Mouse (Mus musculus): ENCODE measurements around the gene Rere. TPM values are rescaled to one million over a fixed set of nuclear protein-coding genes. Genes with fewer than 3 reads are reported as not detected.

Gene Rere
- polyA plus RNA-seq (2016; fragmentation: Nextera tagmentation; extraction: Ambion mirVana) = 37.7 and 40.7 TPM in 2 replicates

DNA sequence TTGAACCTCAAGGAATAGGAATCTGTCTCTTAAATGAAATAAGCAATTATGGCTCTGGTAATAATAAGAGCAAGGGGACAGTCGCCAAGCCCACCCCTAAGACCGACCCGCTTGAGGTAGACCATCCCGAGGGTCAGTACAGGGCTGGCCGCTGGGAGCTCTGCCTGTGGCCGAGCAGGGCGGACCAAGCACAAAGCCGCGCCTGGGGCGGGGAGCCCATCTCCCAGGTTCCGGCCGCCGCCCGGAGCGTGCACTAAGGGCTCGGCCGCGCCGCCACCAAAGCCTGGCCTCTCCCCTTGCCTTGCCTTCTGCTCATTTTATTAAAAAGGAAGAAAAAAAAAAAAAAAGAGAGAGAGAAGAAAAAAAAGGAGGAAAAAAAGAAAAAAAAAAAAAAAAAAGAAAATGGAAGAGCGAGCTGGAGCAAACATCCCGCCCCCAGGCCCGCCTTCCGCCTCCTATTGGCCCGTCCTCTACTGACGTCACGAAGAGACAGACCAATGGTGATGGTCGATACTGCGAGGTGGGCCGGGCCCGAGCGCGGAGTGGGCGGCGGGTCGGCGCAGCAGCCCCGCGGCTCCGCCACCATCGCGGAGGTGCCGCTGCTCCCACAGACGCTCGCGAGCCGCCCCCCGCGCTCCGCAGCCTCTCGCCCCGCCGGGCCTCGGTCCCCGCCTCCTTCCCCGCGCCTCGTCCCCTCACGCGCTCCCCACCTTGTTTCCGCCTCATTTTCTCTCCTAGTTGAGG, at the start of gene Rere:
TSS of gene Rere (plus strand) at position 629 of the 744 bp plus-strand sequence.
- H3K4me1 ChIP-seq = peaks cover 22% of the 10 kb centered on the region
- H3K9ac ChIP-seq = peak within 1 kb of the TSS; percentile 99
- H3K27ac ChIP-seq = peak within 1 kb of the TSS; percentile 98
- peak within 1 kb of the TSS; percentile 98 for H3K4me3 ChIP-seq
- H3K36me3 ChIP-seq = no peaks in the 10 kb centered on the region
- peak; percentile 95 for ATAC-seq (ENCODE audit: insufficient number of reproducible peaks, insufficient read depth, low FRiP score, low TSS enrichment)
- WGBS = under 1% methylated on average over 57 of the region's 60 CpGs
- no peaks in the 10 kb centered on the region for H3K27me3 ChIP-seq
- H3K4me2 ChIP-seq (replicated peaks) = peak within 1 kb of the TSS; percentile 76
- no peaks in the 10 kb centered on the region for H3K9me3 ChIP-seq

DNA sequence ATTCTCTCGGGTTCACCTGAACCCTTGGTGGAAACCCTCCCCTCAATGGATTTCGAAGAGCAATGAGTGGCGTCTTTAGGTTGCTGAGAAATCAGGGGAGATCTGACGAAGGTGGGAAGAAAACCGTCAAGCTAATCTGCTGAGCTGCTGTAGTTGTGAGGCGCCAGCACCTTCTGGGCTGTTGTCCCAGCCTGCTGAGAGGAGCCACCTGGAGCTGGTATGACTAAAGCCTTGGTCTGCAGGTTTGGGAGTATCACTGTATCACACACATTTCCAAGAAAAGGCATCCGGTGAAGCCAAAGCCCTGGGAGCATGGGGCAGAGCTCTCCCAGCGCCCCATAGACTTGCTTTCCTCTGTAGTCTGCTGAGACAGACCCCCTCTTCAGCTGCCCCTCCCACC, 49.6 kb upstream of the Rere start:
- Histone ChIP-seq H3K36me3 (no peaks in the 10 kb centered on the region), H3K4me2 (replicated peaks) (no peak overlapping the region), H3K4me3 (no peak overlapping the region), H3K9me3 (no peaks in the 10 kb centered on the region), H3K27ac (no peak overlapping the region), H3K9ac (no peak overlapping the region), H3K4me1 (peaks cover 24% of the 10 kb centered on the region), H3K27me3 (no peaks in the 10 kb centered on the region)
- no peak for ATAC-seq (ENCODE audit: insufficient number of reproducible peaks, insufficient read depth, low FRiP score, low TSS enrichment)
- 51% methylated on average over 8 of the region's 8 CpGs for WGBS

- no peak for ATAC-seq (ENCODE audit: insufficient number of reproducible peaks, insufficient read depth, low FRiP score, low TSS enrichment)
- 42% methylated on average over 8 of the region's 8 CpGs for WGBS
- Histone ChIP-seq H3K4me1 (peaks cover 30% of the 10 kb centered on the region), H3K4me3 (no peak overlapping the region), H3K9ac (no peak overlapping the region), H3K36me3 (no peaks in the 10 kb centered on the region), H3K27ac (peak overlapping the region; percentile 47), H3K4me2 (replicated peaks) (no peak overlapping the region), H3K27me3 (no peaks in the 10 kb centered on the region), H3K9me3 (no peaks in the 10 kb centered on the region)
Measured at GRCm38 (mm10) chr4:150234599-150235327, 46.7 kb upstream of the Rere start.

DNA sequence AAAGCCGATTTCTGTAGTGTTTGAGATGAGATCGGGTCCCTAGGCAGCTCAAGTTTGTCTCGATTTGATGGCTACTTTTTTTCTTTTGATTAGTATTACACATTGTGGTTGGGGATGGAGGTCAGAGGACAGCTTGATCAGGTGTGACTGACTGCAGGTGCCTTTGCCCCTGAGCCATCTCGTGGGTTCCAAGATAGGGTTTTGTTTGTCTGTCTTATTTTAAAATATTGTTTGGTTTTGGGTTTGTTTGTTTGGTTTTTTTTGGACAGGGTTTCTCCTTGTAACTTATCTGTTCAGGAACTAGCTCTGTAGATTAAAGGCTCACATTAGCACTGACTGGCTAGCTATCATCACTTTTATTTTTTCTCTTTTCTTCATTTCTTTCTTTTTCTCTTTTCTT, 45.9 kb upstream of the Rere start:
- no peak for ATAC-seq (ENCODE audit: insufficient number of reproducible peaks, insufficient read depth, low FRiP score, low TSS enrichment)
- peaks cover 3% of the 10 kb centered on the region; the same call in 1 of the 2 replicates for H3K36me3 ChIP-seq
- no peak overlapping the region for H3K4me2 ChIP-seq (replicated peaks)
- H3K4me3 ChIP-seq = no peak overlapping the region
- peaks cover 28% of the 10 kb centered on the region for H3K4me1 ChIP-seq
- peak overlapping the region; percentile 47 for H3K27ac ChIP-seq
- 76% methylated on average over 4 of the region's 4 CpGs for WGBS
- no peaks in the 10 kb centered on the region for H3K27me3 ChIP-seq
- no peak overlapping the region for H3K9ac ChIP-seq
- H3K9me3 ChIP-seq = no peaks in the 10 kb centered on the region

DNA sequence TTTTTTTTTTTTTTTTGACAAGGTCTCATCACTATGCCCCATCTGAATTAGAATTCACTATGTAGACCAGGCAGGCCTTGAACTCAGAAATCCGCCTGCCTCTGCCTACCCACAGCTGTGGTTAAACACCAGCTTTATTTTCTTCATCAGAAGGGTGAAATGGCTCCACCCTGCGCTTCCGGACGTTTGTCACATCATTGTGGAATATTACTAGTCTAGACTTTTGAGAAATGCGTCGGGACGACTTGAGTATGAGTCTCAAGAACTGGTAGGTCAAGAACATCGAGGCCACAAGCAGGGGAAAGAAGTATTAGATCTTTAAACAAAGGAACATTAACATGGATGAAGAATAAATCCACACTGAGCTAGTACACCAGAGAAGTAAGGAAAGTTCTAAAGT, 45.4 kb upstream of the Rere start:
- WGBS = 83% methylated on average over 8 of the region's 8 CpGs
- H3K36me3 ChIP-seq = peaks cover 8% of the 10 kb centered on the region
- H3K9ac ChIP-seq = peak overlapping the region; percentile 77; the same call in 1 of the 2 replicates
- peaks cover 24% of the 10 kb centered on the region for H3K4me1 ChIP-seq
- no peaks in the 10 kb centered on the region for H3K9me3 ChIP-seq
- no peak for ATAC-seq (ENCODE audit: insufficient number of reproducible peaks, insufficient read depth, low FRiP score, low TSS enrichment)
- peak overlapping the region; percentile 99 for H3K27ac ChIP-seq
- H3K27me3 ChIP-seq = no peaks in the 10 kb centered on the region
- H3K4me3 ChIP-seq = peak overlapping the region; percentile 91
- peak overlapping the region; percentile 54 for H3K4me2 ChIP-seq (replicated peaks)

- Histone ChIP-seq H3K9me3 (no peaks in the 10 kb centered on the region), H3K4me1 (peaks cover 26% of the 10 kb centered on the region), H3K36me3 (peaks cover 16% of the 10 kb centered on the region), H3K27ac (peak within 1 kb of the TSS; percentile 99), H3K9ac (peak within 1 kb of the TSS; percentile 84), H3K4me3 (peak within 1 kb of the TSS; percentile 91), H3K4me2 (replicated peaks) (peak within 1 kb of the TSS; percentile 79), H3K27me3 (no peaks in the 10 kb centered on the region)
- ATAC-seq (ENCODE audit: insufficient number of reproducible peaks, insufficient read depth, low FRiP score, low TSS enrichment) = peak; percentile 98
- under 1% methylated on average over 72 of the region's 78 CpGs for WGBS
Measured at GRCm38 (mm10) chr4:150236521-150237481, 44.6 kb upstream of the Rere start, which contains the start of gene Eno1. TSS of gene Eno1 (plus strand) at chr4:150236721.

GRCm38 (mm10) chr4:150237636-150238361, 43.6 kb upstream of the Rere start:
- Histone ChIP-seq H3K9me3 (no peaks in the 10 kb centered on the region), H3K36me3 (peaks cover 25% of the 10 kb centered on the region), H3K27ac (peak overlapping the region; percentile 99), H3K9ac (peak overlapping the region; percentile 84), H3K4me1 (peaks cover 27% of the 10 kb centered on the region), H3K27me3 (no peaks in the 10 kb centered on the region), H3K4me2 (replicated peaks) (peak overlapping the region; percentile 79), H3K4me3 (peak overlapping the region; percentile 91)
- 1% methylated on average over 21 of the region's 21 CpGs for WGBS
- no peak for ATAC-seq (ENCODE audit: insufficient number of reproducible peaks, insufficient read depth, low FRiP score, low TSS enrichment)

DNA sequence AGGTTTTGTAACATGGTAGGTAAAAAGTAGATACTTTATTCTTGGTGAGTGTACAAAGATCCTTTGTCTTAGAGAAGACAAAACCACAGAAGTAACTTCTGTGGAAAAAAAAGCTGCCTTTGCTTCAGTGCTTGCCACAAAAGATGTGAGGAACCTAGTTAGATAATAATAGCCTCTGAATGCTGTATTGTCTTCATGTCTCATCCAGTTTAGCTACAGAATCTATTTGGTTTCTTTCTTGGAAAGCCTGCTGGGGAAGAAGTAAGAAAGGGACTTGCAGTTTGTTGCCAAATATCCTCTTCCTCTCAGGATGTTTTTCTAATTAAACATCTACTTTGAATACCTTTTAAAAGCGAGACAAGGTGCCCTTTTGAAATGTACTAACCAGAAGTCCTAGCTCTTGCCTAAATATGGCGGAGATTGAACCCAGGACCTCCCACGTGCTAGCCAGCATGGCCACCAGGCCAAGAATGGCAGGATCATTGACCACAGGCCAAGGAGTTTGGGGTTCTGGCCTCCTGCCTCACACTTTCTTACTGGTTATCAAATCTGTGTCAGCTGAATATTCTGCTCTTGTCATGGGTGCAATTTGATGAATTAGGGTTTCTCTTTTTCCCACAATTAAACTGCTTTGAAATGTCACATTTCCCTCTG, 42.9 kb upstream of the Rere start:
- ATAC-seq (ENCODE audit: insufficient number of reproducible peaks, insufficient read depth, low FRiP score, low TSS enrichment) = no peak
- peaks cover 33% of the 10 kb centered on the region for H3K36me3 ChIP-seq
- 1% methylated on average over 3 of the region's 3 CpGs for WGBS
- H3K27me3 ChIP-seq = no peaks in the 10 kb centered on the region
- peak overlapping the region; percentile 91 for H3K4me3 ChIP-seq
- peak overlapping the region; percentile 84 for H3K9ac ChIP-seq
- peaks cover 27% of the 10 kb centered on the region for H3K4me1 ChIP-seq
- no peaks in the 10 kb centered on the region for H3K9me3 ChIP-seq
- H3K27ac ChIP-seq = peak overlapping the region; percentile 99
- peak overlapping the region; percentile 79 for H3K4me2 ChIP-seq (replicated peaks)

DNA sequence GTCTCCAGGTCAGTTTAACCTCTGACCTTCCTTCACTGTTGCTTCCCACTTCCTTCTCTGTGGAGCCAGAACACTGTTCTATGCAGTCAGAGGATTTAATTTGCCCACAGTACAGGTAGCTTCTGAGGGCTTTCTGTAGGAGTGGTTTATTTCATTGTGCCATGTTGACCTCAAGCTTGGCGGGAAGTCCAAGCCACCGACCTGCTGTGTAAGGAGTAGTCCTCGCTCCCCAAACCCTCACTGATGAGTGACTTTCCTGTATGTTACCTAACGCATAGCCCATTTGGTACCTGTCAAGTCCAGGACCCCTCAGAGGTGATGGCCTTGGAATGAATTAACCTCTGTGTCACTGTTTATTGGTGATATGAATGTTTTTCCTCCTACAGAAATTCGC, 42.4 kb upstream of the Rere start:
- Histone ChIP-seq H3K27ac (peak overlapping the region; percentile 76; the same call in 1 of the 2 replicates), H3K9ac (peak overlapping the region; percentile 84; the same call in 1 of the 2 replicates), H3K36me3 (peaks cover 38% of the 10 kb centered on the region), H3K4me2 (replicated peaks) (peak overlapping the region; percentile 79), H3K4me3 (peak overlapping the region; percentile 91), H3K9me3 (no peaks in the 10 kb centered on the region), H3K4me1 (peaks cover 27% of the 10 kb centered on the region), H3K27me3 (no peaks in the 10 kb centered on the region)
- WGBS = 17% methylated on average over 5 of the region's 5 CpGs
- no peak for ATAC-seq (ENCODE audit: insufficient number of reproducible peaks, insufficient read depth, low FRiP score, low TSS enrichment)

DNA sequence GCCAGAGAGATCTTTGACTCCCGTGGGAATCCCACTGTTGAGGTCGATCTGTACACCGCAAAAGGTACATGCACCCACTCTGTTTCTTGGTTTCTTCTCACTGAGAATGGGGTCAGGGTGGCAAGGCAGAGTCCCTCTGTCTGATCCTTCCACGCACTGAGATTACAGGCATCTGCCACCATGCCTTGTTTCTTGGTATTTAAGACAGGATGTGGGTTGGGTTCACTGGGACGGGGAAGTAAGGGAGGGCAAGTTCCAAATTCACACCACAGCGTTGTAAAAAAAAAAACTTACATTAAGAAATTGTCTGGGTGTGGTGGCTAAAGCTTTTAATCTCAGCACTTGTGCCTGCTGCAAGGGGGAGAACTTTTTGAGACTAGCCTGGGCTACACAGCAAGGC, 41.9 kb upstream of the Rere start:
- 0 out of 2 replicates have a peak overlapping the region, but pooled peaks have one; percentile 84 for H3K9ac ChIP-seq
- no peaks in the 10 kb centered on the region for H3K27me3 ChIP-seq
- peaks cover 43% of the 10 kb centered on the region for H3K36me3 ChIP-seq
- peak overlapping the region; percentile 91 for H3K4me3 ChIP-seq
- no peak for ATAC-seq (ENCODE audit: insufficient number of reproducible peaks, insufficient read depth, low FRiP score, low TSS enrichment)
- peak overlapping the region; percentile 76 for H3K27ac ChIP-seq
- peaks cover 27% of the 10 kb centered on the region for H3K4me1 ChIP-seq
- WGBS = 33% methylated on average over 6 of the region's 6 CpGs
- peak overlapping the region; percentile 79 for H3K4me2 ChIP-seq (replicated peaks)
- H3K9me3 ChIP-seq = no peaks in the 10 kb centered on the region

All from embryonic facial prominence, embryonic 12.5 days (tissue).